Mouse (Mus musculus) embryonic facial prominence, embryonic 11.5 days (tissue): ENCODE measurements around the gene Tpp1. TPM values are rescaled to one million over a fixed set of nuclear protein-coding genes. Genes with fewer than 3 reads are reported as not detected.

Experiments
- ATAC-seq: fragments of 200-750 bp; cut with Nextera tagmentation; replicated peaks from 2 replicates; pipeline ENCODE4 v1.8.0; 2017; ENCODE audit warnings: low read depth; ENCODE audit not compliant: insufficient number of reproducible peaks, low FRiP score, low TSS enrichment
- DNase-seq: peaks from one replicate; pipeline ENCODE4 v3.0.0-alpha.2; 2015; ENCODE audit warnings: low spot score
- H3K27ac ChIP-seq: fragments of 300-500 bp; sonication (generic); replicated peaks from 2 replicates; pipeline ENCODE4 v1.5.1; 2014; ENCODE audit warnings: mild to moderate bottlenecking, low read depth, low read length, control low read depth
- H3K27me3 ChIP-seq: fragments of 300-500 bp; sonication (generic); 2 replicates; pipeline ENCODE4 v1.6.1; 2014; ENCODE audit warnings: mild to moderate bottlenecking, low read length, moderate library complexity, mixed read lengths; ENCODE audit not compliant: control insufficient read depth, insufficient read depth
- H3K36me3 ChIP-seq: fragments of 300-500 bp; sonication (generic); replicated peaks from 2 replicates; pipeline ENCODE4 v1.6.1; 2014; ENCODE audit warnings: low read depth, mild to moderate bottlenecking, low read length, moderate library complexity, mixed read lengths; ENCODE audit not compliant: control insufficient read depth, insufficient read depth
- H3K4me1 ChIP-seq: fragments of 300-500 bp; sonication (generic); 2 replicates; pipeline ENCODE4 v1.6.1; 2014; ENCODE audit warnings: low read length, mixed read lengths; ENCODE audit not compliant: control insufficient read depth, insufficient read depth
- H3K4me2 ChIP-seq: fragments of 300-500 bp; sonication (generic); 2 replicates; pipeline ENCODE4 v1.6.1; 2014; ENCODE audit warnings: low read depth, mild to moderate bottlenecking, control low read depth, low read length, moderate library complexity
- H3K4me3 ChIP-seq: fragments of 300-500 bp; sonication (generic); 2 replicates; pipeline ENCODE4 v1.5.1; 2014; ENCODE audit warnings: low read depth, low read length, control low read depth
- H3K9ac ChIP-seq: fragments of 300-500 bp; sonication (generic); replicated peaks from 2 replicates; pipeline ENCODE4 v1.6.1; 2014; ENCODE audit warnings: mild to moderate bottlenecking, control low read depth, low read length
- H3K9me3 ChIP-seq: fragments of 300-500 bp; sonication (generic); replicated peaks from 2 replicates; pipeline ENCODE4 v1.6.1; 2016; ENCODE audit warnings: mild to moderate bottlenecking, low read length, inconsistent platforms, mixed read lengths; ENCODE audit not compliant: control insufficient read depth
- WGBS: fragments of 180-500 bp; shearing (Covaris S2); extraction: QIAGEN DNeasy Blood & Tissue Kit; methylation state at CpG from one replicate; pipeline ENCODE4 v1.1.7; 2014; 5-methylcytosine and 5-hydroxymethylcytosine counted together
- polyA plus RNA-seq: library from polyadenylated mRNA; unstranded; fragments of >200 nt; fragmentation: Nextera tagmentation; extraction: Ambion mirVana; gene quantifications from 2 replicates; pipeline ENCODE4 v1.2.1, GENCODE M21; 2014

Gene Tpp1
- polyA plus RNA-seq, 1 experiment from 2014 or later = 38.1 TPM

GRCm38 (mm10) chr7:105734826-105735225, 17.2 kb downstream of the Tpp1 start:
- Histone ChIP-seq H3K4me1 (no peaks in the 10 kb centered on the region), H3K27ac (no peak overlapping the region), H3K27me3 (no peaks in the 10 kb centered on the region), H3K4me2 (no peak overlapping the region), H3K4me3 (no peak overlapping the region), H3K36me3 (peaks cover 7% of the 10 kb centered on the region), H3K9ac (no peak overlapping the region), H3K9me3 (no peaks in the 10 kb centered on the region)
- DNase-seq = no peak
- ATAC-seq = no peak
- 87% methylated on average over 8 of the region's 8 CpGs for WGBS

DNA sequence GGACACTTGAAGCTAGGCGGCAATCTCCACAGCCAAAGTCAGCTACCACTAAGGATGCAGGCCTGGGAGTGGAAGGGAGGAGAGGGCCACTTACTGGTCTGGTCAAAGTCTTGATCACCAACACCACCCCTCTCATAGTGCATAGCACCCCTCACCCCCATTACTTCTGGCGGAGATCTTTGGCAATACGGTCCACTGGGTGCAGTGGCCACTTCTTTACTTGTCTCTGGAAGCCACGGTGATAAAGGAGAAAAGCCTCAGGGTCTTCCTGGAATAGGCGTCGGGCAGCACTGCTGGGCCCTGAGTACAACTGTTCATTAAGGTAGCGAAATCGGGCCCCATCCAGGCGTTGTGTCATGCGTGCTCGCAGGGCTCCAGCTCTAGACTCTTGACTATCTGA, 18.2 kb downstream of the Tpp1 start:
- 93% methylated on average over 11 of the region's 11 CpGs for WGBS
- Histone ChIP-seq H3K9me3 (no peaks in the 10 kb centered on the region), H3K27me3 (no peaks in the 10 kb centered on the region), H3K4me3 (no peak overlapping the region), H3K27ac (no peak overlapping the region), H3K36me3 (peaks cover 7% of the 10 kb centered on the region), H3K9ac (no peak overlapping the region), H3K4me2 (no peak overlapping the region), H3K4me1 (no peaks in the 10 kb centered on the region)
- DNase-seq = no peak
- ATAC-seq = no peak

- H3K9me3 ChIP-seq = no peaks in the 10 kb centered on the region
- no peaks in the 10 kb centered on the region for H3K27me3 ChIP-seq
- ATAC-seq (no peak), DNase-seq (no peak)
- H3K9ac ChIP-seq = no peak overlapping the region
- WGBS = 80% methylated on average over 6 of the region's 6 CpGs
- no peaks in the 10 kb centered on the region for H3K4me1 ChIP-seq
- no peak overlapping the region for H3K4me2 ChIP-seq
- no peak overlapping the region for H3K27ac ChIP-seq
- peaks cover 3% of the 10 kb centered on the region; the same call in 1 of the 2 replicates for H3K36me3 ChIP-seq
- H3K4me3 ChIP-seq = no peak overlapping the region
These were observed 23.2 kb downstream of the Tpp1 start for GRCm38 (mm10) chr7:105728701-105729428.

DNA sequence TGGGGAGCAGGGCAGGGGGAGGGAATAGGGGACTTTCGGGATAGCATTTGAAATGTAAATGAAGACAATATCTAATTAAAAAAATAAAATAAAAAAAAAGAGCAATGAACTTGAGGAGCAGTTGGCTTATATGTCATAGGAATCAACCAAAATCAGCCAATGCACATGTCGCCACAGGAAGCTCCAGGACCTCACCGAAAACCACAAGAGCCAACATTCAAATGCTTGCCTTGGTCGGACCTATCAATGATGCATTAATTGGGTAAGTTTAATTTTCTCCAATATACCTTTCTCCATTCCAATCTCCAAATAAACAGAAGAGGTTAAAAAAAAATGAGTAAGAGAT, 25.1 kb downstream of the Tpp1 start:
- H3K9me3 ChIP-seq = no peaks in the 10 kb centered on the region
- 97% methylated on average over 4 of the region's 4 CpGs for WGBS
- no peaks in the 10 kb centered on the region for H3K36me3 ChIP-seq
- no peak overlapping the region for H3K9ac ChIP-seq
- no peaks in the 10 kb centered on the region for H3K27me3 ChIP-seq
- H3K4me3 ChIP-seq = no peak overlapping the region
- ATAC-seq (no peak), DNase-seq (no peak)
- H3K4me2 ChIP-seq = no peak overlapping the region
- H3K27ac ChIP-seq = no peak overlapping the region
- H3K4me1 ChIP-seq = no peaks in the 10 kb centered on the region

- no peaks in the 10 kb centered on the region for H3K4me1 ChIP-seq
- H3K4me3 ChIP-seq = no peak overlapping the region
- no peak overlapping the region for H3K27ac ChIP-seq
- H3K9ac ChIP-seq = no peak overlapping the region
- no peaks in the 10 kb centered on the region for H3K9me3 ChIP-seq
- no peak overlapping the region for H3K4me2 ChIP-seq
- peak; percentile 60; the same call in 1 of the 2 replicates for ATAC-seq
- H3K36me3 ChIP-seq = no peaks in the 10 kb centered on the region
- WGBS = 77% methylated on average over 4 of the region's 4 CpGs
- H3K27me3 ChIP-seq = no peaks in the 10 kb centered on the region
- DNase-seq = peak; percentile 78
These were observed 25.7 kb downstream of the Tpp1 start for GRCm38 (mm10) chr7:105726144-105726979.

DNA sequence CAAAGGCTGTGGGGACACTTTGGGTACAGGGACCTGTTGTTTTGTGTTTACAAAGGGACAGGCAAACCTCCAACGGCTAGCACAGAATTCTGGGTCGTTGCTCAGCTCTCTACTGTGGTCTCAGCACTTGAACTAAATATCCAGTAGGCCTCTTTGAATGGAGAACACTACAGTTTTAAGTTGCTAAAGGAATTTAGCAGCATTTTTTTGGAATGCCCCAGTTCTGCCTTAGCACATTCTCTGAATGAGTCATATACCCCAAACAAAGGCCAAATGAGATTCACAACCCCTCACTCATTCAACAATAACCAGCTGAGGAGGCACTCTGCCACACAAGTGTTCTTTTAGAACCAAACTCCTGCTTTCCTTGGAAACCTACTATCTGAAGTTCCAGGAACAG, 30.1 kb downstream of the Tpp1 start:
- Histone ChIP-seq H3K9me3 (no peaks in the 10 kb centered on the region), H3K4me2 (no peak overlapping the region), H3K36me3 (no peaks in the 10 kb centered on the region), H3K9ac (no peak overlapping the region), H3K27me3 (no peaks in the 10 kb centered on the region), H3K4me3 (no peak overlapping the region), H3K27ac (no peak overlapping the region), H3K4me1 (no peaks in the 10 kb centered on the region)
- no peak for DNase-seq
- ATAC-seq = no peak
- WGBS = 79% methylated on average over 2 of the region's 2 CpGs

DNA sequence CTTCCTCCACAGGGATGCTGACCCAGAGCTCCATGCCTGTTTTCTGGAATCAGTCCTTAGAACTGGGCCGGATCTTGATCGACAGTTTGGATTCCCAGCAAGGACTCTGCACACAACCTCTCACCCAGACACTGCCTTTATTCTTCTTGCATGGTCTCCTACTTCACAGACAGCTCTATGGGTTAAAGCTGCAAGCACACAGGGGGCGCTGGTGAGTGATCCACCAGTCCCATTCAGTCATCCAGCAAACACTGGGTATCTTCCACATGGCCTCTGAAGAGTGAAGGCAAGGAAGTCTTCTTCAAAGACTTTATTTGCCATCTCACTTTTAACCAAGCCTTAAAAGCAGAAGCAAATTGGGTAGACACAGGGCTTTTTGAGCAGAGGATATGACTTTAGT, 36.7 kb downstream of the Tpp1 start:
- 55% methylated on average over 3 of the region's 3 CpGs for WGBS
- Histone ChIP-seq H3K27me3 (no peaks in the 10 kb centered on the region), H3K9ac (no peak overlapping the region), H3K4me3 (no peak overlapping the region), H3K9me3 (no peaks in the 10 kb centered on the region), H3K4me1 (no peaks in the 10 kb centered on the region), H3K4me2 (no peak overlapping the region), H3K36me3 (no peaks in the 10 kb centered on the region), H3K27ac (no peak overlapping the region)
- ATAC-seq = no peak
- no peak for DNase-seq

DNA sequence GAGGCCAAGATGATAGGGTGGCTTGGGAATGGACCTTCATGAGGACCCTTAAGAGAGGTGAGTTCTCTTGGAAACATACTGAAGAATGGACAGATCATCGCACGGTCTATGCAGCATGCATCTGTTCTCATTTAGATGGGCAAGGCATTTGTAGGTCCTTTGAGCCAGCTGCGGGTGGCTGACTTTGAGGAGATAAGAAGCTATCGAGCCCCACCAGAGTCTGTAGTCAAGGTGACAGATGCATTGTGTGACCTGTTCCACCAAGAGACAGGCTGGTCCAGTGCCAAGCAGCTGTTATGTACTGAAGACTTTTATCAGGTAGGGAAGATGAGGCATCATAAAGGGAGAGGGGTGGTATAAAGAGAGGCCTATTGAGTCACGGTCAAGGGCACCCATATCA, 43.3 kb downstream of the Tpp1 start:
- H3K27me3 ChIP-seq = no peaks in the 10 kb centered on the region
- no peak overlapping the region for H3K27ac ChIP-seq
- H3K36me3 ChIP-seq = no peaks in the 10 kb centered on the region
- no peak overlapping the region for H3K9ac ChIP-seq
- no peaks in the 10 kb centered on the region for H3K4me1 ChIP-seq
- no peak overlapping the region for H3K4me3 ChIP-seq
- no peak overlapping the region for H3K4me2 ChIP-seq
- ATAC-seq (no peak), DNase-seq (no peak)
- H3K9me3 ChIP-seq = no peaks in the 10 kb centered on the region
- WGBS = 92% methylated on average over 5 of the region's 5 CpGs
